Mouse (Mus musculus) bone marrow, adult 2 months (tissue): ENCODE results near the gene Gm4450. TPM values are rescaled to one million over a fixed set of nuclear protein-coding genes. Genes with fewer than 3 reads are reported as not detected.
"Not testable (repeated sequence)": the region's sequence is repeated elsewhere in the genome, so short reads cannot be mapped to it uniquely, and the experiment has no call there.

Source experiments
- H3K27ac ChIP-seq: fragments of 200-500 bp; 2 replicates; pipeline ENCODE4 v1.5.1; 2012; ENCODE audit warnings: low read depth, mild to moderate bottlenecking, control low read depth, inconsistent platforms, low read length; ENCODE audit not compliant: control insufficient read depth, poor library complexity, insufficient read depth
- H3K4me1 ChIP-seq: fragments of 200-500 bp; 2 replicates; pipeline ENCODE4 v1.6.1; 2011; ENCODE audit warnings: low read length; ENCODE audit not compliant: control insufficient read depth, insufficient read depth
- H3K4me3 ChIP-seq: fragments of 200-500 bp; replicated peaks from 2 replicates; pipeline ENCODE3; 2011; ENCODE audit warnings: mild to moderate bottlenecking, low read depth, low read length, control low read depth; ENCODE audit not compliant: control insufficient read depth
- WGBS: fragments of 180-500 bp; shearing (Covaris S2); methylation state at CpG from one replicate; pipeline ENCODE4 v1.1.7; 2018; 5-methylcytosine and 5-hydroxymethylcytosine counted together
- polyA plus RNA-seq: library from polyadenylated mRNA; stranded (reverse); fragments of >200 nt; gene quantifications from 2 replicates; pipeline ENCODE4 v1.2.4, GENCODE M21; 2011; ENCODE audit warnings: low replicate concordance; ENCODE audit not compliant: missing spikeins, insufficient read depth, insufficient read length

The Gm4450 gene
- 0.97 TPM in 1 of 2 replicates, not detected in the other for polyA plus RNA-seq

- H3K27ac ChIP-seq, H3K4me3 ChIP-seq, H3K4me1 ChIP-seq: not testable (repeated sequence)
- WGBS = 88% methylated on average over 1 of the region's 1 CpGs
Measured at GRCm38 (mm10) chr3:98457026-98457425, at the start of gene Gm4450. Gene Gm4450, minus strand, starts transcription at chr3:98457126.

- not testable (repeated sequence) for H3K4me1 ChIP-seq, H3K4me3 ChIP-seq, H3K27ac ChIP-seq
Measured at GRCm38 (mm10) chr3:98497401-98497800, 40.5 kb upstream of the Gm4450 start.

- H3K4me3 ChIP-seq, H3K4me1 ChIP-seq, H3K27ac ChIP-seq: not testable (repeated sequence)
- no CpG with 5 or more reads among the region's 2 CpGs for WGBS
Measured at GRCm38 (mm10) chr3:98496762-98497161, 39.8 kb upstream of the Gm4450 start.

GRCm38 (mm10) chr3:98495055-98495454 lies 38.1 kb upstream of the Gm4450 start:
- not testable (repeated sequence) for H3K4me1 ChIP-seq

GRCm38 (mm10) chr3:98494184-98494583 lies 37.3 kb upstream of the Gm4450 start:
- H3K4me3 ChIP-seq, H3K27ac ChIP-seq, H3K4me1 ChIP-seq: not testable (repeated sequence)

More at GRCm38 (mm10) chr3:98495055-98495454, 38.1 kb upstream of the Gm4450 start:
- not testable (repeated sequence) for H3K27ac ChIP-seq, H3K4me3 ChIP-seq

GRCm38 (mm10) chr3:98471499-98471898 lies 14.6 kb upstream of the Gm4450 start:
- H3K4me1 ChIP-seq, H3K4me3 ChIP-seq, H3K27ac ChIP-seq: not testable (repeated sequence)

GRCm38 (mm10) chr3:98471057-98471456 lies 14.1 kb upstream of the Gm4450 start:
- H3K27ac ChIP-seq, H3K4me3 ChIP-seq, H3K4me1 ChIP-seq: not testable (repeated sequence)
- no CpG with 5 or more reads among the region's 1 CpGs for whole genome bisulfite sequencing

- H3K4me1 ChIP-seq, H3K27ac ChIP-seq, H3K4me3 ChIP-seq: not testable (repeated sequence)
- WGBS = 63% methylated on average over 1 of the region's 2 CpGs
Measured at GRCm38 (mm10) chr3:98469323-98469722, 12.4 kb upstream of the Gm4450 start.

- not testable (repeated sequence) for H3K4me1 ChIP-seq, H3K4me3 ChIP-seq, H3K27ac ChIP-seq
- WGBS = 95% methylated on average over 5 of the region's 5 CpGs
Measured at GRCm38 (mm10) chr3:98453786-98454185, 3.1 kb downstream of the Gm4450 start.

- 70% methylated on average over 1 of the region's 1 CpGs for WGBS
- H3K4me3 ChIP-seq, H3K27ac ChIP-seq, H3K4me1 ChIP-seq: not testable (repeated sequence)
Measured at GRCm38 (mm10) chr3:98443924-98444323, 13.0 kb downstream of the Gm4450 start.

- H3K27ac ChIP-seq, H3K4me3 ChIP-seq, H3K4me1 ChIP-seq: not testable (repeated sequence)
- WGBS = 8% methylated on average over 3 of the region's 3 CpGs
Measured at GRCm38 (mm10) chr3:98443149-98443779, 13.7 kb downstream of the Gm4450 start.

- not testable (repeated sequence) for H3K27ac ChIP-seq, H3K4me1 ChIP-seq, H3K4me3 ChIP-seq
- WGBS = 37% methylated on average over 3 of the region's 3 CpGs
Measured at GRCm38 (mm10) chr3:98442245-98442644, 14.7 kb downstream of the Gm4450 start.
